Mouse (Mus musculus): Measurements from ENCODE around the gene Rpl13.

- TF ChIP-seq CTCF (IDR thresholded peaks at IDR 0.05; ENCODE audit: extremely low read depth, insufficient read length, insufficient replicate concordance, low read depth, low read length) (no peak), POLR2A (IDR thresholded peaks at IDR 0.05; ENCODE audit: low read depth, low read length) (no peak)
These were observed 48.6 kb downstream of the Rpl13 start for GRCm38 (mm10) chr8:123150737-123151171.

Data from small intestine, adult 2 months (tissue).